Mouse (Mus musculus): ENCODE measurements around the gene Grik3.

Grik3 gene

DNA sequence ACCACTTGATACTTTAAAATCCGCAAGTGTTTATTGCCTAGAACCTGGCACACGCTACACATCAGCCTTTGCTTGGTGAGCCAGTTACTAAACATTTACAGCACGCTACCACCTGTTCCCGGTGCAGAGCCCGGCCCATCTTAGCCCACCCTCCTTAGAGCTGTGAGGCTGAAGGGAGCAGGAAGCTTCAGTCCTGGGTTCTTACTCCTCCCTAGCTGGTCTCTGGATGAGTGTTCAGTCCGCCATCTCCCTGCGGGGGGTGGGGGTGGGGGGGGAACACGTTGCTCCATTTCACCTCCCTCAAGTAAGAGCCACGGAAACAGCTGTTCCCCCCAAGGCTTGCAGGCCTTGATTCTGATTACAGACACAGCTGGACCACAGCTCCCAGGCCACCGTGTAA is 236.5 kb downstream of the Grik3 start:
- no peak for DNase-seq (ENCODE audit: low spot score)

GRCm38 (mm10) chr4:125727626-125728025 is 237.1 kb downstream of the Grik3 start:
- no peak for DNase-seq (ENCODE audit: low spot score)

GRCm38 (mm10) chr4:125728091-125728863 is 237.8 kb downstream of the Grik3 start:
- DNase-seq (ENCODE audit: low spot score) = no peak

DNA sequence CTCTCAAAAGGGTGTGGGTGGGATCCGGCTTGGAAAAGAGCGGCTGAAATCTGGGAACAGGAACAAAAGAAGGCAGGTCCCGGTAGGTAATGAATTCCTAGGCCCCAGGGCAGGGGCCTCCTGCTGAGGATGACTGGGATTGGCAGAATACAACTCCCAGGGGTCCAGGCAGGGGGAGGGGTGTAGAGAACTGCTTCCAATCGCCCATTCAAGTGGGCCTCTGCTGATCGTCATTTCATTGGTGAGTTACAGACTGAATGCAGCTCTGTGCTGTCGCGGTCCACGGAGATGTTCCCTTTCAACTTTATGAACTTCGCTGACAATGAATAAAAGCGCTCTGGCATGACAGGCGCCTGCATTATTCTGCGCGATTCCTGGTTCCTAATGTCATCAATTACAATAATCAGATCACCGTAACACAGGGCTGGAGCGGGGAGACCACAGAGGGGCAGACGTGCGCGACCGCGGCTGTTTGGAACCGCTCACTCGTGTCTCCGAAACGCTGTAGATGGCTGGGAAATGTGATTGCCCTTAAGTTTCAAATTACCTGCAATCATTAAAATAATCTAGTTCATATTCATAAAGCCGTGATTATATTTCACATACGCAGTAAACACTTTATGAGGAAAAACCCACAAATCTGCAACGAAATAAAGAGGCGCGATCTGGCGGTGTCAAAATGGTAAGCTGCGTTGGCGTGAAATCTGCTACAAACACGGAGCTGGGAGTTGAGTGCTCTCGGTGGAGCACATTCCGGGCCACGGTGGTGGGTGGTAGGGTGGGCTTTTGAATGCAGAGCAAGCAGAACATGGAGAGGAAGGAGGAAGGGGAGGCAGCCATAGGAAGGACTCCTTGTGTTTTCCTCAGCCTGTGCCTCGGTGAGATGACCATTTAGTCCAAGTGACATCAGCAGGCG is 239.1 kb downstream of the Grik3 start:
- no peak for DNase-seq (ENCODE audit: low spot score)

DNA sequence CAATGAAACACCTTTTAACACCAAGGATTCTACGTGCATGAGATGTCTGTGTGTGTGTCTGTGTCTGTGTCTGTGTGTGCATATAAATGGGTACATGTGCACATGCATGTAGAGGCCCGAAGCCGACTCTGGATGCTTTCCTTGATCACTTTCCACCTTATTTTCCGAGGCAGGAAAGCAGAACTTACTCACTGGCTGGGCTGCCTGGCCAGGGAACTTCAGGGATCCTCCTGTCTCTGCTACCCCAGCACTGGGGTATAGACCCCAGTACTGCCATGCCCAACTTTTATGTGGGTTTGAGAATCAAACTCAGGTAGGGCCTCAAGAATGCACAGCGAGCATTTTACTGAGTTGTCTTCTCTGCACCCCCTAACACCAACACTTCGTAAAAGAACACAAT is 240.3 kb downstream of the Grik3 start:
- no peak for DNase-seq (ENCODE audit: low spot score)

GRCm38 (mm10) chr4:125736783-125737182 is 246.3 kb downstream of the Grik3 start:
- no peak for DNase-seq (ENCODE audit: low spot score)

- DNase-seq (ENCODE audit: low spot score) = no peak
Measured at GRCm38 (mm10) chr4:125738825-125739224, 248.3 kb downstream of the Grik3 start.

GRCm38 (mm10) chr4:125742162-125742571 is 251.7 kb downstream of the Grik3 start:
- no peak for DNase-seq (ENCODE audit: low spot score)

GRCm38 (mm10) chr4:125745902-125746301 is 255.4 kb downstream of the Grik3 start:
- DNase-seq (ENCODE audit: low spot score) = no peak

GRCm38 (mm10) chr4:125756393-125756792 is 265.9 kb downstream of the Grik3 start:
- no peak for DNase-seq (ENCODE audit: low spot score)

DNA sequence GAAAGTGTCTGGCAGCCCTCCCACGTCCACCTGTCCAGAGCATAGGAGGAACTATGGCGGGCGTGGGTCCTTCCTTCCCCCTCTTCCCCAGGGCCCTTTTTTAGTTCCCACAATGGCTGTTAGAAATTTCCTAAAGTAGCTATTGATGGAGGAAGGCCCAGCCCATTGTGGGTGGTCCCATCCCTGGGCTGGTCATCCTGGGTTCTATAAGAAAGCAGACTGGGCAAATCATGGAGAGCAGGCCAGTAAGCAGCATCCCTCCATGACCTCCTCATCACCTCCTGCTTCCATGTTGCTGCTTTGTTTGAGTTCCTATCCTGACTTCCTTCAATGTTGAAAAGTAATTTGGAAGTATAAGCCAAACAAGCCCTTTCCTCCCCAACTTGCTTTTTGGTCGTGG is 269.8 kb downstream of the Grik3 start:
- DNase-seq (ENCODE audit: low spot score) = no peak

- DNase-seq (ENCODE audit: low spot score) = no peak
Measured at GRCm38 (mm10) chr4:125763056-125763455, 272.6 kb downstream of the Grik3 start.

Data from T-cell, adult 2 months (primary cell).